Mouse (Mus musculus) spleen, postnatal 10 days (tissue): ENCODE results near the gene Als2cr12.
"Not testable (repeated sequence)": the region's sequence is repeated elsewhere in the genome, so short reads cannot be mapped to it uniquely, and the experiment has no call there.

Experiments used
- DNase-seq, 2 experiments: peaks; one replicate each; pipeline ENCODE4 v3.0.0; 2021 to 2022; ENCODE audit warnings: low spot score in 2 of 2

Als2cr12 gene

GRCm38 (mm10) chr1:58690006-58690744 lies 5.6 kb downstream of the Als2cr12 start:
- DNase-seq, result no peak

- DNase-seq, result no peak
These were observed 6.4 kb downstream of the Als2cr12 start for GRCm38 (mm10) chr1:58689426-58689825.

- not testable (repeated sequence) for DNase-seq
These were observed 17.4 kb downstream of the Als2cr12 start for GRCm38 (mm10) chr1:58678412-58678811.

- DNase-seq, result peak; percentile 14 to 64
These were observed 18.2 kb downstream of the Als2cr12 start for GRCm38 (mm10) chr1:58677575-58677974.

GRCm38 (mm10) chr1:58675011-58675410 lies 20.8 kb downstream of the Als2cr12 start:
- DNase-seq, result no peak

- DNase-seq, result no peak
These were observed 23.7 kb downstream of the Als2cr12 start for GRCm38 (mm10) chr1:58672116-58672515.

GRCm38 (mm10) chr1:58669635-58670034 lies 26.2 kb downstream of the Als2cr12 start:
- not testable (repeated sequence) for DNase-seq

- DNase-seq, result no peak
These were observed 27.6 kb downstream of the Als2cr12 start for GRCm38 (mm10) chr1:58668191-58668590.

GRCm38 (mm10) chr1:58663365-58663764 lies 32.4 kb downstream of the Als2cr12 start:
- not testable (repeated sequence) for DNase-seq

GRCm38 (mm10) chr1:58662671-58663070 lies 33.1 kb downstream of the Als2cr12 start:
- not testable (repeated sequence) for DNase-seq

- peak; percentile 72 to 76 for DNase-seq
These were observed 43.0 kb downstream of the Als2cr12 start for GRCm38 (mm10) chr1:58652480-58653403.

GRCm38 (mm10) chr1:58651571-58652456 lies 44.0 kb downstream of the Als2cr12 start:
- peak in 1 of 2 experiments; percentile 9 for DNase-seq

GRCm38 (mm10) chr1:58628847-58629246 lies 66.9 kb downstream of the Als2cr12 start:
- not testable (repeated sequence) for DNase-seq

- no peak for DNase-seq
These were observed 73.6 kb downstream of the Als2cr12 start for GRCm38 (mm10) chr1:58621996-58622748.

- DNase-seq, result no peak
These were observed 74.5 kb downstream of the Als2cr12 start for GRCm38 (mm10) chr1:58621251-58621650.

- DNase-seq, result peak in 1 of 2 experiments; percentile 19
These were observed 77.0 kb downstream of the Als2cr12 start for GRCm38 (mm10) chr1:58618766-58619165.

- no peak for DNase-seq
These were observed 77.7 kb downstream of the Als2cr12 start for GRCm38 (mm10) chr1:58617978-58618668.

GRCm38 (mm10) chr1:58617076-58617475 lies 78.7 kb downstream of the Als2cr12 start:
- no peak for DNase-seq

GRCm38 (mm10) chr1:58616176-58616575 lies 79.6 kb downstream of the Als2cr12 start:
- no peak for DNase-seq

- no peak for DNase-seq
These were observed 80.6 kb downstream of the Als2cr12 start for GRCm38 (mm10) chr1:58615146-58615545.
